Mouse (Mus musculus): ENCODE results near the gene Mllt6.

GRCm38 (mm10) chr11:97666794-97667193 lies 3.6 kb downstream of the Mllt6 start:
- TF ChIP-seq CTCF (IDR thresholded peaks at IDR 0.05; ENCODE audit: insufficient read depth, low read length) (no peak), POLR2A (IDR thresholded peaks at IDR 0.05; ENCODE audit: borderline replicate concordance, extremely low read depth, low read depth, low read length) (no peak)
